25 mouse cellular contexts compared by ENCODE assay signal in genomic region chr4:43483535-43484091, GRCm38 (mm10). TPM values are rescaled to one million over a fixed set of nuclear protein-coding genes. Genes with fewer than 3 reads are reported as not detected.
DNase-seq lines count a peak whose midpoint lies in the region; ATAC-seq and TF ChIP-seq lines count a peak whose summit lies in the region.
"Had no signal": no experiment of that assay in that cellular context is flagged by ENCODE, and none has a peak within 500 bp of the region (broad histone marks: within the 10 kb centered on the region; RNA-seq: fewer than 3 reads in every experiment).

Gene Sit1 (minus strand): TSS chr4:43483734.

- peak within 1 kb of the TSS; percentile 15; the same call in 1 of the 2 replicates for H3K4me3 ChIP-seq in heart, postnatal 0 days (ENCODE audit: low read depth, low read length)
- no peak within 1 kb of the TSS for H3K4me3 ChIP-seq in heart, embryonic 10.5 days
- H3K4me3 ChIP-seq in thymus, adult 2 months (ENCODE audit: control insufficient read depth, insufficient read depth, low read length), result peak within 1 kb of the TSS; percentile 77
- no peak within 1 kb of the TSS for H3K4me3 ChIP-seq in embryonic facial prominence, embryonic 10.5 days
- H3K4me3 ChIP-seq: embryonic facial prominence, embryonic 15.5 days; forebrain, embryonic 10.5 days; kidney, embryonic 15.5 days; limb, embryonic 15.5 days; midbrain, embryonic 10.5 days; neural tube, embryonic 13.5 days had no signal

- no peak for TF ChIP-seq CTCF in heart, postnatal 0 days (IDR thresholded peaks at IDR 0.05; ENCODE audit: low read depth)
- TF ChIP-seq CTCF in thymus, adult 2 months (IDR thresholded peaks at IDR 0.05; ENCODE audit: borderline replicate concordance, control insufficient read depth, extremely low read depth, insufficient read depth, low read length, poor library complexity), result no peak

- H3K9me3 ChIP-seq in heart, postnatal 0 days (replicated peaks; ENCODE audit: control insufficient read depth, low read length), result no peaks in the 10 kb centered on the region
- H3K9me3 ChIP-seq in heart, embryonic 10.5 days, result no peaks in the 10 kb centered on the region
- H3K9me3 ChIP-seq in embryonic facial prominence, embryonic 10.5 days, result no peaks in the 10 kb centered on the region
- H3K9me3 ChIP-seq: embryonic facial prominence, embryonic 15.5 days; kidney, embryonic 15.5 days; limb, embryonic 15.5 days; midbrain, embryonic 10.5 days; neural tube, embryonic 13.5 days had no signal

- no peaks in the 10 kb centered on the region for H3K36me3 ChIP-seq in heart, postnatal 0 days (replicated peaks; ENCODE audit: control insufficient read depth, insufficient read depth, low read length)
- H3K36me3 ChIP-seq in heart, embryonic 10.5 days, result no peaks in the 10 kb centered on the region
- no peaks in the 10 kb centered on the region for H3K36me3 ChIP-seq in thymus, adult 2 months (ENCODE audit: control insufficient read depth, insufficient read depth, low read length)
- H3K36me3 ChIP-seq in embryonic facial prominence, embryonic 10.5 days (replicated peaks), result no peaks in the 10 kb centered on the region
- H3K36me3 ChIP-seq: embryonic facial prominence, embryonic 15.5 days; forebrain, embryonic 10.5 days; kidney, embryonic 15.5 days; limb, embryonic 15.5 days; midbrain, embryonic 10.5 days; neural tube, embryonic 13.5 days had no signal

- H3K9ac ChIP-seq in heart, postnatal 0 days (replicated peaks; ENCODE audit: low read depth, low read length), result no peak within 1 kb of the TSS; the same call in 1 of the 2 replicates
- H3K9ac ChIP-seq: embryonic facial prominence, embryonic 15.5 days; kidney, embryonic 15.5 days; limb, embryonic 15.5 days; neural tube, embryonic 13.5 days had no signal

- no peaks in the 10 kb centered on the region for H3K27me3 ChIP-seq in heart, postnatal 0 days (ENCODE audit: control insufficient read depth, insufficient read depth, low read length)
- peaks cover 18% of the 10 kb centered on the region for H3K27me3 ChIP-seq in heart, embryonic 10.5 days (ENCODE audit: insufficient read depth, poor library complexity, severe bottlenecking)
- no peaks in the 10 kb centered on the region for H3K27me3 ChIP-seq in thymus, adult 2 months (ENCODE audit: control insufficient read depth, insufficient read depth, low read length)
- 0 out of 2 replicates have a peak, but pooled peaks cover 6% of the 10 kb centered on the region for H3K27me3 ChIP-seq in embryonic facial prominence, embryonic 10.5 days (replicated peaks; ENCODE audit: low read depth, poor library complexity, severe bottlenecking)
- H3K27me3 ChIP-seq: embryonic facial prominence, embryonic 15.5 days; kidney, embryonic 15.5 days; limb, embryonic 15.5 days; neural tube, embryonic 13.5 days had no signal

- no peak for TF ChIP-seq EP300 in heart, postnatal 0 days (IDR thresholded peaks at IDR 0.05; ENCODE audit: low read depth)

- TF ChIP-seq POLR2A in thymus, adult 2 months (IDR thresholded peaks at IDR 0.05; ENCODE audit: control insufficient read depth, extremely low read depth, insufficient read depth, low read length, poor library complexity), result peak; percentile 75

- H3K27ac ChIP-seq in heart, postnatal 0 days (ENCODE audit: low read depth), result no peak within 1 kb of the TSS; the same call in 1 of the 2 replicates
- no peak within 1 kb of the TSS for H3K27ac ChIP-seq in heart, embryonic 10.5 days
- peak within 1 kb of the TSS; percentile 90 for H3K27ac ChIP-seq in thymus, adult 2 months (ENCODE audit: control insufficient read depth, insufficient read depth, low read length)
- no peak within 1 kb of the TSS for H3K27ac ChIP-seq in embryonic facial prominence, embryonic 10.5 days (replicated peaks)
- H3K27ac ChIP-seq: embryonic facial prominence, embryonic 15.5 days; forebrain, embryonic 10.5 days; hindbrain, postnatal 0 days; kidney, embryonic 15.5 days; limb, embryonic 15.5 days; midbrain, embryonic 10.5 days; neural tube, embryonic 13.5 days had no signal

- peak within 1 kb of the TSS; percentile 25; the same call in 1 of the 2 replicates for H3K4me2 ChIP-seq in heart, postnatal 0 days (ENCODE audit: low read depth, low read length)
- H3K4me2 ChIP-seq: embryonic facial prominence, embryonic 15.5 days; heart, embryonic 11.5 days; kidney, embryonic 15.5 days; limb, embryonic 15.5 days; neural tube, embryonic 13.5 days had no signal

- ATAC-seq in heart, postnatal 0 days (ENCODE audit: insufficient read depth, low read depth), result no peak
- ATAC-seq in activated CD4-positive, CD25-positive, alpha-beta regulatory T cell, adult 4 months, result peak; percentile 70
- ATAC-seq: hindbrain, postnatal 0 days had no signal

- H3K4me1 ChIP-seq in heart, postnatal 0 days (ENCODE audit: control insufficient read depth, insufficient read depth), result no peaks in the 10 kb centered on the region
- peaks cover 22% of the 10 kb centered on the region for H3K4me1 ChIP-seq in heart, embryonic 10.5 days
- peaks cover 21% of the 10 kb centered on the region for H3K4me1 ChIP-seq in thymus, adult 2 months (replicated peaks; ENCODE audit: control insufficient read depth, insufficient read depth, low read length)
- H3K4me1 ChIP-seq in embryonic facial prominence, embryonic 10.5 days, result peaks cover 10% of the 10 kb centered on the region
- H3K4me1 ChIP-seq: limb, embryonic 15.5 days; neural tube, embryonic 13.5 days had no signal

- no peak for DNase-seq in heart, postnatal 0 days (ENCODE audit: low spot score)
- no peak for DNase-seq in heart, embryonic 10.5 days (ENCODE audit: low spot score)
- DNase-seq in B cell, adult 2 months, result peak; percentile 47 to 55
- DNase-seq in thymus, adult 2 months, result peak; percentile 82
- DNase-seq in adrenal gland, adult (ENCODE audit: inconsistent age in 2 of 2, low spot score in 1 of 2), result no peak
- no peak for DNase-seq in layer of hippocampus, adult 8-10 months (ENCODE audit: low spot score in 2 of 2)
- DNase-seq in embryonic facial prominence, embryonic 10.5 days (ENCODE audit: low spot score), result no peak
- DNase-seq: adrenal gland, postnatal 36 days; cerebellum, adult 9-11 months; gastrocnemius, postnatal 36 days; lung, adult 18-20 months; right cerebral cortex, postnatal 14 days had no signal

- 56% methylated on average over 12 of the region's 12 CpGs for WGBS in heart, postnatal 0 days
- 59% methylated on average over 12 of the region's 12 CpGs for WGBS in heart, embryonic 10.5 days
- WGBS in thymus, adult 2 months, result 7% methylated on average over 12 of the region's 12 CpGs
- 61% methylated on average over 12 of the region's 12 CpGs for WGBS in embryonic facial prominence, embryonic 10.5 days

RNA-seq across cellular contexts. Expression of gene Sit1, which starts in this region (rescaled TPM):
- 2.8 TPM in 1 of 2 replicates, not detected in the other for total RNA-seq in heart, postnatal 0 days (2014; rRNA removed; ENCODE audit: low replicate concordance)
- not detected in 2 replicates for polyA plus RNA-seq in heart, postnatal 0 days (2015; fragmentation: Nextera tagmentation; extraction: Ambion mirVana)
- not detected in 2 replicates for polyA plus RNA-seq in heart, embryonic 10.5 days (2016; fragmentation: Nextera tagmentation; extraction: Ambion mirVana)
- polyA plus RNA-seq in activated CD4-positive, CD25-positive, alpha-beta regulatory T cell, adult 4 months (2017; shearing (Covaris generic)), result 100 to 1,000 TPM; 145 to 163 TPM
- 187 and 239 TPM in 2 replicates for polyA plus RNA-seq in thymus, adult 2 months (2012; rRNA removed)
- total RNA-seq in layer of hippocampus, adult 8-10 months (2022), result not detected
- polyA plus RNA-seq in embryonic facial prominence, embryonic 10.5 days (2016; fragmentation: Nextera tagmentation; extraction: Ambion mirVana), result not detected in 2 replicates
- total RNA-seq: adrenal gland, postnatal 36 days; gastrocnemius, postnatal 36 days; hematopoietic stem cell, adult 5-6 weeks; hindbrain, postnatal 0 days; layer of hippocampus, postnatal 25 days; left cerebral cortex, postnatal 25 days had no signal
- polyA plus RNA-seq: embryonic facial prominence, embryonic 15.5 days; forebrain, embryonic 10.5 days; heart, embryonic 11.5 days; hindbrain, postnatal 0 days; kidney, embryonic 15.5 days; limb, embryonic 15.5 days; midbrain, embryonic 10.5 days; neural tube, embryonic 13.5 days; stomach, embryonic 16.5 days had no signal

Comparison
In these comparisons a context has a peak if more than half of its experiments do, and no peak if none do; other contexts are left out.
1. RNA of gene Sit1 (polyA plus RNA-seq): 187 to 239 TPM in thymus, adult 2 months and 145 to 163 TPM in activated CD4-positive, CD25-positive, alpha-beta regulatory T cell, adult 4 months; not detected in heart, postnatal 0 days, not detected in heart, embryonic 10.5 days and not detected in embryonic facial prominence, embryonic 10.5 days; every median in the first group is over 100 times any median in the second.
2. H3K4me3 ChIP-seq: peak in heart, postnatal 0 days (single experiment) and thymus, adult 2 months (single experiment); none in heart, embryonic 10.5 days (single experiment) and embryonic facial prominence, embryonic 10.5 days (single experiment).
3. DNase-seq: peak in B cell, adult 2 months (2 of 2) and thymus, adult 2 months (single experiment); none in heart, postnatal 0 days (single experiment), heart, embryonic 10.5 days (single experiment), adrenal gland, adult (0 of 2), layer of hippocampus, adult 8-10 months (0 of 2) and embryonic facial prominence, embryonic 10.5 days (single experiment).